Mouse (Mus musculus) CH12.LX (cell line): Measurements from ENCODE around the gene 2810408A11Rik.

ENCODE experiments used
- CHD1 ChIP-seq: IDR thresholded peaks from 2 replicates; pipeline ENCODE4 v1.6.1; 2012; ENCODE audit warnings: low read depth, low read length, improper control_type of control experiment, inconsistent platforms
- CHD2 ChIP-seq: IDR thresholded peaks from 2 replicates; pipeline ENCODE4 v1.6.1; 2011; ENCODE audit warnings: low read length, improper control_type of control experiment
- CTCF ChIP-seq, 2 experiments: IDR thresholded peaks in 1 of 2; conservative IDR thresholded peaks in 1 of 2; 2 replicates each; pipeline ENCODE4 v1.5.1; 2011 to 2012; ENCODE audit warnings: low read depth in 2 of 2, low read length in 2 of 2, improper control_type of control experiment in 1 of 2, inconsistent platforms in 1 of 2, mild to moderate bottlenecking in 1 of 2, moderate library complexity in 1 of 2
- EP300 ChIP-seq: IDR thresholded peaks from 2 replicates; pipeline ENCODE4 v1.6.1; 2011; ENCODE audit warnings: low read length, improper control_type of control experiment
- JUN ChIP-seq: IDR thresholded peaks from 2 replicates; pipeline ENCODE4 v1.6.1; 2011; ENCODE audit warnings: low read depth, mild to moderate bottlenecking, low read length, improper control_type of control experiment, moderate library complexity; ENCODE audit not compliant: insufficient read depth
- MAFK ChIP-seq: IDR thresholded peaks from 2 replicates; pipeline ENCODE4 v1.6.1; 2011; ENCODE audit warnings: low read length, improper control_type of control experiment; ENCODE audit not compliant: insufficient replicate concordance
- MAX ChIP-seq: IDR thresholded peaks from 2 replicates; pipeline ENCODE4 v1.6.1; 2011; ENCODE audit warnings: low read length, improper control_type of control experiment
- POLR2A ChIP-seq: IDR thresholded peaks from 2 replicates; pipeline ENCODE4 v1.6.1; 2011; ENCODE audit warnings: low read depth, mild to moderate bottlenecking, improper control_type of control experiment, low read length
- SIN3A ChIP-seq: IDR thresholded peaks from 2 replicates; pipeline ENCODE4 v1.6.1; 2012; ENCODE audit warnings: low read length, improper control_type of control experiment, inconsistent platforms
- TCF12 ChIP-seq: IDR thresholded peaks from 2 replicates; pipeline ENCODE4 v1.6.1; 2014; ENCODE audit warnings: low read depth, mild to moderate bottlenecking, inconsistent platforms, low read length, improper control_type of control experiment
- UBTF ChIP-seq: IDR thresholded peaks from 2 replicates; pipeline ENCODE4 v1.6.1; 2012; ENCODE audit warnings: low read depth, mild to moderate bottlenecking, inconsistent platforms, low read length, improper control_type of control experiment, moderate library complexity
- USF1 ChIP-seq: IDR thresholded peaks from 2 replicates; pipeline ENCODE4 v1.6.1; 2014; ENCODE audit warnings: low read depth, mild to moderate bottlenecking, inconsistent platforms, low read length, improper control_type of control experiment
- USF2 ChIP-seq: conservative IDR thresholded peaks from 2 replicates; pipeline ENCODE4 v1.6.1; 2011; ENCODE audit warnings: low read depth, low read length, improper control_type of control experiment
- ZC3H11A ChIP-seq: IDR thresholded peaks from 2 replicates; pipeline ENCODE4 v1.6.1; 2012; ENCODE audit warnings: low read depth, mild to moderate bottlenecking, inconsistent platforms, low read length, improper control_type of control experiment

DNA sequence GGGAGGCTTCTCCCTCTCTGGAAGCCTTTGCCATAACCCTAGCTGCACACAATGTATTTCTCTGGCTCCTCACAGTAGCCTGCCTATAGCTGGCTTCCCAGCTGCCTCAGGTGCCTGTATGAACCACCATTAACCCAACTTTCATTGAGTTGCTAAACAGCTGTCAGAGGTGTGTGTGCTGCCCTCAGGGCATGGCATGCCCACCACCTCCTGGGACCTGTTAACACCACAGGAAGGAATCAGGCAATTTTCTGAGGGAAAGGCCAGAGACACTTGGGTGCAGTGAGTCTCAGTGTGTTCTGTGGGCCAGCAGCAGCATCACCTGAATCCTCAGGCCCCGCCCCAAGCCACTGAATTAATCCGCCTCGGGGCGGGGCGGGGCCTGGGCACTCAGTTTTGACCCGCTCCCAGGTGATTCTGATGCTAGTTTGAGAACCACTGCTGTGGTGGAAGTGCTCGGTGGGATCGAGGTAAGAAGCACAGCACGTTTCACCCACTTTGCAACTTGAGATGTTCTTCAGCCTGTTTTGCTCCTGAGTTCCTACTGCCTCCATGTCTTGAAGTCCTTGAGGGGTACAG is 37.7 kb upstream of the 2810408A11Rik start:
- TF ChIP-seq UBTF: no peak
- no peak for TF ChIP-seq POLR2A
- TF ChIP-seq JUN: no peak
- no peak for TF ChIP-seq SIN3A
- TF ChIP-seq EP300: no peak
- TF ChIP-seq USF1: no peak
- no peak for TF ChIP-seq CTCF (conservative IDR thresholded peaks at IDR 0.05 in 1 of 2, IDR thresholded peaks at IDR 0.05 in 1 of 2; ENCODE audit: low read depth in 2 of 2, low read length in 2 of 2)
- no peak for TF ChIP-seq TCF12
- TF ChIP-seq ZC3H11A: no peak
- no peak for TF ChIP-seq CHD2
- TF ChIP-seq USF2: no peak
- TF ChIP-seq CHD1: no peak
- TF ChIP-seq MAX: no peak
- TF ChIP-seq MAFK: no peak
